Mouse (Mus musculus): ENCODE data around the gene Plxna3.

Plxna3 gene

DNA sequence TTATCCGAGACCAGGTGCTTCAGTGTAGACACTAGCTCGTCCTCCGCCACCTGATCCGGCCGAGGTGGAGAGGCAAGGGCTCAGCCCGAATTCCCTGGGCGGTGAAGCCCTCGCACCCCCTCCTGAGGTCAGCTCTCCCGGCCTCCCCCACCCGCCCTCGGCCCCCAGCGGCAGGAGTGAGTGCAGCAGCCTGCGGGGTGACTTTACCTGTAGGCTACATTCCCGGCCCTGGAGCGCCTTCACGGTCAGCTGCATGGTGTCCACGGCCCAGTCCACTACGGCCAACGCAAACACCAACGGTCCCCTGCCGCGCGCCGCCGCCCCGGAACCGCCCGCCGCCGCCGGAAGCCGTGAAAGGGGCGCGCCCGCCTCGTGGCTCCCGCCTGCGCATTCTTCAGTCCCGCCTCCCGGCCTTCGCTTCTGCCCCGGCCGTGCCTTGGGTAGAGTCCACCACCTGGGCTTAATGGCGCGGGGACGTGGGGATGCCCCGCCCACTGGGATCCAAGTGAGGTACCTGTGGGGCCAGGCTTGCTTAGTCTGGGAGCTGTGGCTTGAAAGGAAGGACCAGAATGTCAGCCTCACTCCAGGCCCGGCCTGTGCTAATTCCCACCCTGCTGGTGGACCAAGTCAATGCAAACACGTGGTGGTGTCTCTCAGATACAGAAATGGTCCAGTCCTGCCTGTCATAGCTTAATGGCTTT, 39.5 kb downstream of the Plxna3 start:
- DNase-seq = peak; percentile 66

DNA sequence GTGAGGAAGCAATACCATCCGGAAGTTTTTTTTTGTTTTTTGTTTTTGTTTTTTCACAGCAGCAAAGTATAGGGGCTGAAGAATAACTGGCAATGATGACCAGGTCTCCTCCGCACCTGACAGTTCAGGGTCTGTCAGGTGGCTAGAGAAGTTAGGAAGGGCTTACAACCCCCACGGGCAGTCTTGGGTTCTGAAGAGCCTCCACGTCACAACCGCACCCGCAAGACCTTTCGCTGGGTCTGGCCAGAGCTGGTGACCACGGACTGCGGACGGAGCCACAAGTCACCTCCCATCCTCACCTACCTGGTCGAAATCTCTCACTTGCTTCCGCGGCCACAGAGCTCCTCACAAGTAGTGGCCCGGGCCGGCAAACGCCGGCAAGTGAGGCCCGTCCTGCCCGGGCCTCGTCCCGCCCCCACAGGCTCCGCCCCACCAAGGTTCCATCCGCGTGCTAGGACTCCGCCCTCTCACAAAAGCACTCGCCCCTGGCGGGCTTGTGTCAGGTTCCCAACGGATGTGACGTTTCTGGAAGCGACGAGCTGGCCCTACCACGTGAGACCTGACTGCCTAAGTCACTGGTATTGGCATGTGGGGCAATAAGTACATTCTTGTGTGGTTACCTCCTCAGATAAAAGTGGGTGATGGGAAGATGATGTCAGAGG, 44.2 kb downstream of the Plxna3 start, which contains the start of the genes Ubl4a and Slc10a3:
TSS of gene Ubl4a (minus strand) at position 331 of the 662 bp plus-strand sequence.
TSS of gene Slc10a3 (minus strand) at position 462 of the 662 bp plus-strand sequence.
- DNase-seq = peak; percentile 87

DNA sequence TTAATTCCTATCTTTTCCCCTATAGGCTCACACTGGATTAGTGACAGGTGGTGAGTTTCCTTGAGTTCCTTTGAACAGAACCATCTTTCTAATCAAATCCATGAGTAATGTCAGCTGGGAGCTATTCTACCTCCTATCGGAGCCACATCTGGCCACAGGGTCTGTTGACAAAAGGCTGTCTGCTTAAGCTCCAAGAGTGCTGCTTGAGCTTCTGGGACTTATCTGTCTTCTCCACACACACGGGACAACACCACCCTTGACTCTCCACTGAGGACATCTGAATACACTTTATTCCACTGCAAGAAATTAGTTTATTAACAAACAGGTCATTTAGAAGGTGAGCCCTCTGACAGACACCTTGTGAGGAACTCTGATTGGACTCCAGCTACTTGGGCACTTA, 55.6 kb downstream of the Plxna3 start:
- no peak for DNase-seq

DNA sequence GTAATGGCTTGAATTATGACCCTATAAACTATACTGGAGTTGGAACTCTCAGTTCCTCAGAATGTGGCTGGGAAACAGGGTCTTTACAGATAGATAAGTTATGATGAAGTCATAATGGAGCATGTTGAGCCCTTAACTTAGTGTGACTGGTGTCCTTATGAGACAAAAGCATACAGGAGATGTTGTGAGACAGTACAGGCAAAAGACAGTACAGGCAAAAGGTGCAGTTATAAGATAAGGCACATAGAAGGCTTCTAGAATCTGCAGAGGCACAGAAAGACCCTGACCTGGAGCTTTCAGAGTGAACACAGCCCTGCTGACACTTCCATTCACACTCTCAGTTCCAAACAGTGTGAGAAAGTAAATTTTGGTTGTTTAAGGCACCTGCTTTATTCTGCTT, 59.3 kb downstream of the Plxna3 start:
- no peak for DNase-seq

DNA sequence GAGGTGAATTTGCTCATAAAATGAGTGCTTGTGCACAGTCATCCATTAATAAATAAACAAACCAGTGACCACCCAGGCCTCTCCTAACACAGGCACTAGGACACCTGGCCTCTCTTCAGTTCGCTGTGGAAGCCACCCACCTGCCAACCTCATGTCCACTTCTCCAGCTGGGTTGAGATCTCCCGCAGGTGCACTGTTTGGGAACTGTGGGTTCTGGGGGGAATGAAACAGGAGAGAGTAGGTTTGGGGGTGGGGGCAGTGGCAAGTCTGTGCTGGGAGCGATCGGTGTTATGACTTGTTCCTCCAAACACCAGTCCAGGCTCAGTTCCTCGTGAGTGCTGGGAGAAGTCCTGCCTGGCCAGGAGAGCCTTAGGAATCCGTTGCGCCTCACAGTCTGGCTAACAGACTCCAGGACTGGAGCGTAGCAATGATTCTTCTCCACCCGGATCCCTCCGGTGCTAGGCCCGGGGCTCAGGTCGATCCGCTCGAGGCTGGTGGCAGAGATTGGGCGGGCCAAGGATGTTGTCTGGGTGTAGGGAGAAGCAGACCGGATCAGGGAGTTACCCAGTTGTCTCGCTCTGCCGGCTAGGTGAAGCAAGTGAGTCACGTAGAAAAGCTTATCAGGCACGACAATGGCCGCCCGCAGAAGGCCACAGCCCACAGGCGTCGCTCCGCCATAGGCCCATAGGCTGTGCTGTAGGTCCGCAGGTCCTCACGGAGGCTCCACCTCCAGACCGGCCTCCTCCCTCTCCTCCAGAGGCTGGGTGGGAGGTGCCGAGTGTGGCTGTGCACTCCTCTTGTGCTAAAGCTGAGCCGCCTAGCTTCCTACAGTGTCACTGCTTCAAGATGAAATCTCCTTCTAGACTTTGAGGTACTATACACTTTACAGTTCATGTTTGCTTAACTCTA, 63.9 kb downstream of the Plxna3 start, which contains the start of the genes Fam3a and Ikbkg:
TSS of gene Fam3a (minus strand) at position 738 of the 909 bp plus-strand sequence.
TSS of gene Ikbkg (plus strand) at position 756 of the 909 bp plus-strand sequence.
- DNase-seq = peak; percentile 87
